Comparison of ENCODE assay signal across 20 mouse cellular contexts in the genomic region with DNA sequence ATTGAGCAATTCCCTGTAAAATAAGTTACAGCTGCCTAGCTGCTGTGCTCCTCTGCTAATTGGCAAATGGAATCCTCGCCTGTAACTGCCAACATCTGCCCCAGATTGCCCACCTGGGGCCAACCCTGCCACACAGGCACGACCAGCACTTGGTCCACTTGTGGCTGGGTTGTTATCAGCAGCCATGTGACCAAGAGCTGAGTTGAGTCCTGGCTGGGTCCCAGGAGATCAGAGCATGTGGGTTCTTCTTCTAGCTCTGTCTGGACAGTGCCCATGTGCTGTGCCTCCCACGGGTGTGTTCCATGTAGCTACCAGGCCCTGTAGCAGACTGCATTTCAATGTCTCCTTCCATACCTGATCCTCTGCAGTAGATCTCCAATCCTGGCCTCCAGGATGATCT.
DNase-seq lines count a peak whose midpoint lies in the region; ATAC-seq lines count a peak whose summit lies in the region.
"Had no signal": no experiment of that assay in that cellular context is flagged by ENCODE, and none has a peak within 500 bp of the region (broad histone marks: within the 10 kb centered on the region; RNA-seq: fewer than 3 reads in every experiment).

No protein-coding gene starts in this region.

- peak; percentile 50 for DNase-seq in heart, adult 8-10 months (ENCODE audit: low spot score)
- no peak for DNase-seq in heart, embryonic 10.5 days (ENCODE audit: low spot score)
- peak; percentile 32 to 57 for DNase-seq in heart, adult 9 months (ENCODE audit: low spot score in 2 of 2)
- DNase-seq in heart, postnatal 36 days = peak; percentile 26 to 46
- DNase-seq in cerebellum, adult 11-12 months = no peak
- no peak for DNase-seq in embryo, embryonic 10.5 days (ENCODE audit: low spot score)
- no peak for DNase-seq in kidney, postnatal 25 days
- DNase-seq: adrenal gland, adult 8-10 months; cerebellum, adult 9-10 months; cerebellum, postnatal 25 days; forebrain, postnatal 0 days; gastrocnemius, adult 2 months; gastrocnemius, postnatal 25 days; kidney, adult 11 months; kidney, adult 9 months had no signal

- intact Hi-C loops in heart, postnatal 36 days (cut with DNase I) = no loop called here

- H3K4me2 ChIP-seq in heart, embryonic 16.5 days (ENCODE audit: low read depth, low read length) = no peak overlapping the region
- H3K4me2 ChIP-seq: embryonic facial prominence, embryonic 13.5 days; forebrain, embryonic 13.5 days; hindbrain, embryonic 12.5 days had no signal

- no peak overlapping the region for H3K27ac ChIP-seq in heart, embryonic 10.5 days
- no peak overlapping the region for H3K27ac ChIP-seq in heart, embryonic 16.5 days (ENCODE audit: low read length)
- H3K27ac ChIP-seq: embryonic facial prominence, embryonic 13.5 days; forebrain, embryonic 13.5 days; gastrocnemius, adult 2 months had no signal

- 75% methylated on average over 3 of the region's 3 CpGs for WGBS in heart, embryonic 10.5 days
- 44% methylated on average over 3 of the region's 3 CpGs for WGBS in heart, embryonic 16.5 days

- H3K9me3 ChIP-seq in heart, embryonic 10.5 days = no peaks in the 10 kb centered on the region
- H3K9me3 ChIP-seq in heart, embryonic 16.5 days (replicated peaks; ENCODE audit: control insufficient read depth, low read length) = no peaks in the 10 kb centered on the region
- H3K9me3 ChIP-seq: embryonic facial prominence, embryonic 13.5 days; forebrain, embryonic 13.5 days; hindbrain, embryonic 12.5 days had no signal

- no peaks in the 10 kb centered on the region for H3K36me3 ChIP-seq in heart, embryonic 10.5 days
- no peaks in the 10 kb centered on the region for H3K36me3 ChIP-seq in heart, embryonic 16.5 days (ENCODE audit: control insufficient read depth, insufficient read depth)
- H3K36me3 ChIP-seq: embryonic facial prominence, embryonic 13.5 days; hindbrain, embryonic 12.5 days had no signal

- peaks cover 8% of the 10 kb centered on the region; the same call in 1 of the 2 replicates for H3K27me3 ChIP-seq in heart, embryonic 10.5 days (ENCODE audit: insufficient read depth, poor library complexity, severe bottlenecking)
- H3K27me3 ChIP-seq in heart, embryonic 16.5 days (ENCODE audit: control insufficient read depth, insufficient read depth, low read length) = no peaks in the 10 kb centered on the region
- H3K27me3 ChIP-seq: embryonic facial prominence, embryonic 13.5 days; forebrain, embryonic 13.5 days; hindbrain, embryonic 12.5 days had no signal

- peaks cover 16% of the 10 kb centered on the region for H3K4me1 ChIP-seq in heart, embryonic 10.5 days
- H3K4me1 ChIP-seq in heart, embryonic 16.5 days (ENCODE audit: control insufficient read depth, insufficient read depth, low read length) = peaks cover 22% of the 10 kb centered on the region

- no peak overlapping the region for H3K9ac ChIP-seq in heart, embryonic 16.5 days (ENCODE audit: low read length)
- H3K9ac ChIP-seq: embryonic facial prominence, embryonic 13.5 days; forebrain, embryonic 13.5 days; forebrain, postnatal 0 days; hindbrain, embryonic 12.5 days had no signal

- H3K4me3 ChIP-seq in heart, embryonic 10.5 days = no peak overlapping the region
- no peak overlapping the region for H3K4me3 ChIP-seq in heart, embryonic 16.5 days (ENCODE audit: low read length)
- H3K4me3 ChIP-seq: embryonic facial prominence, embryonic 13.5 days; forebrain, embryonic 13.5 days; gastrocnemius, adult 2 months; hindbrain, embryonic 12.5 days had no signal

- ATAC-seq in heart, embryonic 16.5 days (replicated peaks; ENCODE audit: extremely low read depth, insufficient read depth, low FRiP score) = peak; percentile 75
- ATAC-seq: forebrain, embryonic 13.5 days; forebrain, postnatal 0 days; hindbrain, embryonic 16.5 days had no signal

Comparison
In these comparisons a context has a peak if more than half of its experiments do, and no peak if none do; other contexts are left out.
1. DNase-seq: peak in heart, adult 8-10 months (single experiment), heart, adult 9 months (2 of 2) and heart, postnatal 36 days (2 of 2); none in heart, embryonic 10.5 days (single experiment), cerebellum, adult 11-12 months (single experiment), embryo, embryonic 10.5 days (single experiment) and kidney, postnatal 25 days (0 of 2).